Mouse (Mus musculus): ENCODE data around the gene Plxna1. TPM values are rescaled to one million over a fixed set of nuclear protein-coding genes. Genes with fewer than 3 reads are reported as not detected.

The Plxna1 gene
- 7.6 TPM for polyA plus RNA-seq (2017; shearing (Covaris generic))

DNA sequence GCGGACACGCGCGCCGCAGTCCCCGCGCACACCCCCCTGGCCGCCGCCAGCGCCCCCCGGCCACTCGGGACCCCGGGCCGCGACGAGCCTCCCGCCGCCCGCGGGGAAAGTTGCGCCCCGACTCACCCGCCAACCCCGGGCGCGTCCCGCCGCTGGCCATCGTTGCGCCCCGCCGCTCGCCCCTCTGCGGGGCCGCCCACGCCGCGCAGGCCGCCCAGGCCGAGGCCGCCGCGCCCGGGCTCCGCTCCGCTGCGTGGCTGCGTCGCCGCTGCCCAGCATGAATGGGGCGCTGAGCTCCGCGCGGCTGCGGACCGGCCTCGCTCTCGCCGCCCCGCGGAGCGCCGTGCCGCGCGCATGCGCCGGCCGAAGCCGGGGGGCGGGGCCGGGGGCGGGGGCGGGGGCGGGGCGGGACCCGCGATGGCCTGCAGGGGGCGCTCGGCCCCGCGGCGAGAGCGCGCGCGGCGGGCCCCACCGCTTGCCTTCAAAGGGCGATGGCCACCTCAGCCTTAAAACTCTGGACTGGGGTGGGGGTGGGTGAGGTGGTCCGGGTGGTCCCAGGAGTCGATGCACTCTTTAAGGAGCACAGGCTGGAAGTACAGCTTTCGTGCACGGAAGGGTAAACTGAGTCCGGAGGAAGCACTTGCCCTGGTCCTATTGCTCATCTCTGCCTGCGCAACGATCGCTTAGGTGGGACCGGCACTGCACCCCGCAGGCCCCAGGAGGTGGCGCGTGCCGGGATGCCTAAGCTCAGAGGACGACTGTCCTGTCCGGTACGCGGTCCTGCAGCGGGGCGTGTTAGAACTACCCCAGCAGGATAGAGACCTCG is at the start of gene Plxna1:
TSS of gene Plxna1 (minus strand) at position 340 of the 826 bp plus-strand sequence.

Other genes starting within 250 kb of the Plxna1 start
- 7.0 TPM for gene Chchd6, start 233.0 kb upstream of the Plxna1 start, polyA plus RNA-seq (2017; shearing (Covaris generic))